Mouse (Mus musculus): ENCODE data around the gene Capn15. TPM values are rescaled to one million over a fixed set of nuclear protein-coding genes. Genes with fewer than 3 reads are reported as not detected.

Capn15 gene
- polyA plus RNA-seq, 1 experiment, result 7.2 TPM

DNA sequence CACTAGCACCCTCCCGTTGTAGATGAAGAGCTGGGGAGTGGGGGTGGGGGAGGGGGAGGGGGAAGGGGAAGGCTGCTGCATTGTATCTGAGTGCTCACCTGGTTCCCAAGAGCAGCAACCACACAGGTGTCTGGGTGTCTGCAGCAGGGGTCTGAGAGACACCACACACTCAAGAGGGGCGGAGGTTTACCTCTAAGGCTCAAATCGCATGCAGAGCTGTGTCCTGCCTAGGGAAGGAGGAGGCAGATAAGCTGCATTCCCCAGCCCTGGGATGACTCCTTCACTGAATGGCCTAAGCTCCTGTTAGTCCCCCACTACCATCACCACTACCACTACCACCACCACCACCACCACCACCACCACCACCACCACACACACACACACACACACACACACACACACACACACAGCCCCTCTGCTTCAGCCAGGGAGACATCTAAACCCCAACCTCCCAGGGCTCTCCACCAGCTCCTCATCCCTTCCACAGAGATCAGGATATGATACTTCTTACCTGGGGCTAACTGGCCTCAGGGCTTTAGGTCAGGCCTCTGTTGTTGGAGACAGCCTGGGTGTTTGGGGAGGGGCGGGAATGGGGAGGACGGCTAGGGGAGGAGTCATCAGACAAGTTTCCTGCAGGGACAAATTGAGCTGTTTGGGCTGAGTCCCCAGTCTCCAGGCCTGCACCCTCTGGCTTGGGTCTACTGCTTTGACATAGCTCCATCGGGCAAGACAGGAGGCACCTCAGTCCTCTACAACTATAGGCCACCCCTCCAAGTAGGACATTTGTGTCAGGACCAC, 41.0 kb downstream of the Capn15 start, which contains the start of the genes Pigq and Nhlrc4:
Pigq (minus strand) TSS at position 571 of the 798 bp plus-strand sequence.
Nhlrc4 (minus strand) TSS at position 596 of the 798 bp plus-strand sequence.
- TF ChIP-seq MYOD1 (IDR thresholded peaks at IDR 0.05; ENCODE audit: control insufficient read depth in 1 of 3, insufficient read length in 2 of 3, low read depth in 2 of 3), result no peak
- TF ChIP-seq CEBPB (IDR thresholded peaks at IDR 0.05; ENCODE audit: insufficient read depth, poor library complexity, severe bottlenecking), result no peak
- TF ChIP-seq POLR2A (IDR thresholded peaks at IDR 0.05; ENCODE audit: insufficient read length, low read depth), result no peak
- TF ChIP-seq REST (IDR thresholded peaks at IDR 0.05; ENCODE audit: insufficient read depth, insufficient read length), result no peak
- no peak for TF ChIP-seq E2F4 (IDR thresholded peaks at IDR 0.05; ENCODE audit: insufficient read depth)
- no peak for TF ChIP-seq MYOG (IDR thresholded peaks at IDR 0.05; ENCODE audit: control insufficient read depth in 1 of 3, insufficient read depth in 1 of 3, insufficient read length in 2 of 3, low read depth in 2 of 3)
- no peak for TF ChIP-seq MAX (IDR thresholded peaks at IDR 0.05; ENCODE audit: low read depth)
- no peak for TF ChIP-seq USF1 (IDR thresholded peaks at IDR 0.05; ENCODE audit: low read depth)
- TF ChIP-seq TCF3 (IDR thresholded peaks at IDR 0.05; ENCODE audit: insufficient read length, low read depth), result no peak
- TF ChIP-seq SRF (IDR thresholded peaks at IDR 0.05; ENCODE audit: control insufficient read depth, insufficient read length, low read depth), result no peak
- TF ChIP-seq TCF12 (IDR thresholded peaks at IDR 0.05; ENCODE audit: insufficient read depth, poor library complexity, severe bottlenecking), result no peak
- no peak for TF ChIP-seq POLR2AphosphoS2 (IDR thresholded peaks at IDR 0.05; ENCODE audit: insufficient read length, low read depth)
- Histone ChIP-seq H3ac (ENCODE audit: control insufficient read depth, insufficient read length) (no peak within 1 kb of the TSS), H3K4me3 (no peak within 1 kb of the TSS), H3K4me2 (ENCODE audit: low read depth) (peak within 1 kb of the TSS; percentile 12), H3K27me3 (ENCODE audit: control insufficient read depth, insufficient read depth, insufficient read length) (peaks cover 21% of the 10 kb centered on the region), H3K36me3 (ENCODE audit: control insufficient read depth, insufficient read depth) (no peaks in the 10 kb centered on the region), H3K79me2 (ENCODE audit: control insufficient read depth, insufficient read depth) (peaks cover 12% of the 10 kb centered on the region)

DNA sequence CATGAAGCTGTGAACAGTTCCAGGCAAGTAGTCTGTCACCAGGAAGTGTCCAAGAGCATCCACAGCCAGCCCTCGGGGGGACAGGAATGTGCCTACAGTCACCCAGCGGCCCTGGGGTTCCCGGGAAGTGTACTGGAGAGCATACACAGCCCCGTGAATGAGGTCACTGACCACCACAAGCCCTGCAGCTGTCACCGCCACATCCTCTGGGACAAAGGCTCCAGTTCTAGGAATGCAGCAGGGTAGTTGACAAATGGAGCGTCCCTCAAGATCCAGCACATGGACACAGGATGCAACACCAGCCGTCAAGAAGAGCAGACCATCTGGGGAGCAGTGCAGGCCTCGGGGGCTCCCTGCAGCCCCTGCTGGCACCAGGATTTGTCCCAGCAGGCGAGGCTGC, 41.8 kb downstream of the Capn15 start:
- Histone ChIP-seq H3ac (ENCODE audit: control insufficient read depth, insufficient read length) (no peak overlapping the region), H3K27me3 (ENCODE audit: control insufficient read depth, insufficient read depth, insufficient read length) (peaks cover 21% of the 10 kb centered on the region), H3K4me3 (no peak overlapping the region), H3K36me3 (ENCODE audit: control insufficient read depth, insufficient read depth) (no peaks in the 10 kb centered on the region), H3K79me2 (ENCODE audit: control insufficient read depth, insufficient read depth) (peaks cover 12% of the 10 kb centered on the region), H3K4me2 (ENCODE audit: low read depth) (peak overlapping the region; percentile 12)
- no peak for TF ChIP-seq POLR2A (IDR thresholded peaks at IDR 0.05; ENCODE audit: insufficient read length, low read depth)
- TF ChIP-seq MYOG (IDR thresholded peaks at IDR 0.05; ENCODE audit: control insufficient read depth in 1 of 3, insufficient read depth in 1 of 3, insufficient read length in 2 of 3, low read depth in 2 of 3), result peak; percentile 86 to 98 (median 90)
- no peak for TF ChIP-seq USF1 (IDR thresholded peaks at IDR 0.05; ENCODE audit: low read depth)
- TF ChIP-seq TCF3 (IDR thresholded peaks at IDR 0.05; ENCODE audit: insufficient read length, low read depth), result peak; percentile 71
- no peak for TF ChIP-seq SRF (IDR thresholded peaks at IDR 0.05; ENCODE audit: control insufficient read depth, insufficient read length, low read depth)
- TF ChIP-seq TCF12 (IDR thresholded peaks at IDR 0.05; ENCODE audit: insufficient read depth, poor library complexity, severe bottlenecking), result peak; percentile 71
- no peak for TF ChIP-seq REST (IDR thresholded peaks at IDR 0.05; ENCODE audit: insufficient read depth, insufficient read length)
- TF ChIP-seq POLR2AphosphoS2 (IDR thresholded peaks at IDR 0.05; ENCODE audit: insufficient read length, low read depth), result no peak
- no peak for TF ChIP-seq MAX (IDR thresholded peaks at IDR 0.05; ENCODE audit: low read depth)
- no peak for TF ChIP-seq E2F4 (IDR thresholded peaks at IDR 0.05; ENCODE audit: insufficient read depth)
- peak in 2 of 3 experiments; percentile 88 to 97 for TF ChIP-seq MYOD1 (IDR thresholded peaks at IDR 0.05; ENCODE audit: control insufficient read depth in 1 of 3, insufficient read length in 2 of 3, low read depth in 2 of 3)
- no peak for TF ChIP-seq CEBPB (IDR thresholded peaks at IDR 0.05; ENCODE audit: insufficient read depth, poor library complexity, severe bottlenecking)

DNA sequence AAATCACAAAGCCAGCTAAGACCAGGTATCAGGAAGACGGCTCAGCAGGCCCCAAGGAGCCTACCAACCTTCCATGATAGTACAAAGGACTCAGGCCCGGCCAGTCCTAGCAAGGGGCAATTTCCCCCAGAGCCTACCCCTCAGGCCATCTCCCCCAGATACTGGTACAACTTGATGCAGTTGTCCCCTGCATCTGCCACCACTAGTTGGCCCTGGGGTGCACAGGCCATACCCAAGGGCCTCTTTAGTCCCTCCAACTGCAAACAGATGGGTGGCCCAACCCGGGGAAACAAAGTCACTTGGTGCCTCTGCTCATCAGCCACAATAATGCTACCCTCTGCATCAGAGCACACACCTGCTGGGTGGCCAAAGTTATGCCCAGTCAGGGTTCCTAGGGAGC, 42.4 kb downstream of the Capn15 start:
- no peaks in the 10 kb centered on the region for H3K36me3 ChIP-seq (ENCODE audit: control insufficient read depth, insufficient read depth)
- H3K4me2 ChIP-seq (ENCODE audit: low read depth), result no peak overlapping the region
- TF ChIP-seq REST (IDR thresholded peaks at IDR 0.05; ENCODE audit: insufficient read depth, insufficient read length), result no peak
- TF ChIP-seq MYOG (IDR thresholded peaks at IDR 0.05; ENCODE audit: control insufficient read depth in 1 of 3, insufficient read depth in 1 of 3, insufficient read length in 2 of 3, low read depth in 2 of 3), result no peak
- peaks cover 18% of the 10 kb centered on the region for H3K27me3 ChIP-seq (ENCODE audit: control insufficient read depth, insufficient read depth, insufficient read length)
- H3K79me2 ChIP-seq (ENCODE audit: control insufficient read depth, insufficient read depth), result peaks cover 12% of the 10 kb centered on the region
- H3K4me3 ChIP-seq, result no peak overlapping the region
- no peak overlapping the region for H3ac ChIP-seq (ENCODE audit: control insufficient read depth, insufficient read length)

DNA sequence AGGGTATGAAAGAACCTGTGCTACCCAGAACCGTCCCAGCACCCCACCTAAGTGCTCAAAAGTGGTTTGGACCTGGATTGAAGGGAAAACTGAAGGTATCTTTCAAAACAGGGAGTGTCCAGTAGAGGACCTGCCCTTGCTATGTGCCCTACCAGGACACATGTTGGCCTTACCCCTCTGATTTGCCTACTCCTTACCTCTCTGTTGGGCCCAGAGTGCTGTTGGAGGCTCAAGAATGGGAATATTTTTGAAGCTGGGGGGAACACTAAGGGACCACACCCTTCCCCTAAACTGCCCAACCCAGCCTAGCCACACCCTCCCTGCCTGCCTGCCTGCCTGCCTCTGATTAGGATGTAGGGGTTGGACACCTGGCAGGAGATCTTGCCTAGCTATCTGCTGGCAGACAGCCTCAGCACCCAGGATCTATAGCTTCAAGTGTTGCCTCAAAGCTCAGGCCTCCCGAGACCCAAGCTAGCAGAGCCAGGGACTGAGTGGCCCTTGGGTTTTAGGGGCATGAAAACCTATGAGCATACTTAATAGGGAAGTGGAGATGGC, 42.9 kb downstream of the Capn15 start:
- TF ChIP-seq USF1 (IDR thresholded peaks at IDR 0.05; ENCODE audit: low read depth), result no peak
- no peak for TF ChIP-seq POLR2A (IDR thresholded peaks at IDR 0.05; ENCODE audit: insufficient read length, low read depth)
- no peak for TF ChIP-seq REST (IDR thresholded peaks at IDR 0.05; ENCODE audit: insufficient read depth, insufficient read length)
- TF ChIP-seq TCF3 (IDR thresholded peaks at IDR 0.05; ENCODE audit: insufficient read length, low read depth), result no peak
- TF ChIP-seq E2F4 (IDR thresholded peaks at IDR 0.05; ENCODE audit: insufficient read depth), result no peak
- TF ChIP-seq TCF12 (IDR thresholded peaks at IDR 0.05; ENCODE audit: insufficient read depth, poor library complexity, severe bottlenecking), result no peak
- TF ChIP-seq MAX (IDR thresholded peaks at IDR 0.05; ENCODE audit: low read depth), result no peak
- TF ChIP-seq CEBPB (IDR thresholded peaks at IDR 0.05; ENCODE audit: insufficient read depth, poor library complexity, severe bottlenecking), result no peak
- no peak for TF ChIP-seq SRF (IDR thresholded peaks at IDR 0.05; ENCODE audit: control insufficient read depth, insufficient read length, low read depth)
- TF ChIP-seq MYOD1 (IDR thresholded peaks at IDR 0.05; ENCODE audit: control insufficient read depth in 1 of 3, insufficient read length in 2 of 3, low read depth in 2 of 3), result no peak
- TF ChIP-seq POLR2AphosphoS2 (IDR thresholded peaks at IDR 0.05; ENCODE audit: insufficient read length, low read depth), result no peak
- TF ChIP-seq MYOG (IDR thresholded peaks at IDR 0.05; ENCODE audit: control insufficient read depth in 1 of 3, insufficient read depth in 1 of 3, insufficient read length in 2 of 3, low read depth in 2 of 3), result no peak
- peak overlapping the region; percentile 85 for H3K4me2 ChIP-seq (ENCODE audit: low read depth)

More for the DNA sequence above, 42.9 kb downstream of the Capn15 start:
- H3K4me3 ChIP-seq, result peak overlapping the region; percentile 59
- peaks cover 13% of the 10 kb centered on the region for H3K27me3 ChIP-seq (ENCODE audit: control insufficient read depth, insufficient read depth, insufficient read length)
- no peak overlapping the region for H3ac ChIP-seq (ENCODE audit: control insufficient read depth, insufficient read length)
- H3K36me3 ChIP-seq (ENCODE audit: control insufficient read depth, insufficient read depth), result no peaks in the 10 kb centered on the region
- peaks cover 12% of the 10 kb centered on the region for H3K79me2 ChIP-seq (ENCODE audit: control insufficient read depth, insufficient read depth)

Data from myocyte (in vitro differentiated cells).